Mouse (Mus musculus) urinary bladder, adult 18-20 months (tissue): ENCODE data around the gene Cacna1b.

Experiments used
- DNase-seq, 2 experiments: peaks; one replicate each; pipeline ENCODE4 v3.0.0; 2022; ENCODE audit warnings: low spot score in 2 of 2, mixed read lengths in 2 of 2

Gene Cacna1b

DNA sequence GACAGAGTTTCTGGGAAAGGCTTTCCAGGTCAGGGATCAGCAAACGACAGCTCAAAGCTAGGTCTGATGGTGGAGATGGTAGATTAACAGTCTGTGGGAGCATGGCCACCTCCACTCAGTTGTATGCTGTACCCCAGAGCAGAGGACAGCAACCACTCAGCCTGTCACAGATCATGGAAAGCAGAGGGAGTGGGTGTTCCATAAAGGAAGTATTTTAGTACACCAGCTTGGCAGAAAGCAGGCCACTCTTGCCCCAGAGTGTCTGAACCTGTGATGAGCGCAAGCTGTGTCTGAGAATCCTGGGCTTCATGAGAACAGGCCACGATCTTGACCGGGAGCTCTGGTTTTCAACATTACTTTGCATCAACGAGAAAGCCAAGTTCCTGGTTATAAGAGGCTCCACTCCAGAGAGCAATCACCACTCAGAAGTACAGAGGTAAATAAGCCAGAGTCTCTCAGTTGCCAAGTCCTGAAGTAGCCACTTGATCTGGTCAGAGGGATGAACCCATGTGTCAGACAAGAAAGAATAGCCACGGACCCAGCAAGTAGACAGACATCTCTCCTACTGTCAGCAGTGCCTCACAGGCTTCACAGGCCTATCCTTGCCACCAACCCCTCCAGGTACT is 103.7 kb downstream of the Cacna1b start:
- no peak for DNase-seq

GRCm38 (mm10) chr2:24648503-24648902 is 114.4 kb downstream of the Cacna1b start:
- DNase-seq: no peak

DNA sequence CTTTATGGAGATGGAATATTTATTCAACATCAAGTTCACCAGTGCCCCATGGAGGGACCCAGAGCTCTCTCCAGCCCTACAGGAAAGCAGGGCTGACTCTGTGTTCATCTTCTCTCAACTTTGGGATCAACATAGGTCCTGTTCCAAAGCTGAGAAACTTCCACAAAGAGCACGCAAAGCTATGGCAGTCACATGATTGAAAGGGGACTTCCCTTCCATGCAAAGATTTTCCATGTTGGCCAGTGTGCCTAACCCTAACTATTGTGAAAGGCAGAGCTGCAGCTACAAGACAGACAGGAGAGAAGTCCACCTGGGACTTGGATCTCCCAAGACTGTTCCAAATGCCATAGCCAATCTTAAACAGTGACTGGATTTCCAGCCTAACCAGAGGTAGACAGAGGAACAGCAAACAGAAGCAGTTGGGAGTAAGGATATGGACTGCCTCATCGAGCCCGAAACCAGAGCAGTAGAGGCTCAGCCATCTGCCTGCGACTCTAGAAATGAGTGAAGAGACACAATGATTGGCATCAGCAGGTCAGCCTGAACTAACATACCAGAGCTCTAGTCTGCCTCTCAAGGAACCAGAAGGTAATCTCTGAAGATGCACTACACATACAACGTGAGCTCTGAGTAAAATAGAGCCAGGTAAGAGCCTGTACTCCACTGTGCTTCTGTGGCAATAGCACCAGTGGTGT is 116.4 kb downstream of the Cacna1b start:
- DNase-seq: no peak

DNA sequence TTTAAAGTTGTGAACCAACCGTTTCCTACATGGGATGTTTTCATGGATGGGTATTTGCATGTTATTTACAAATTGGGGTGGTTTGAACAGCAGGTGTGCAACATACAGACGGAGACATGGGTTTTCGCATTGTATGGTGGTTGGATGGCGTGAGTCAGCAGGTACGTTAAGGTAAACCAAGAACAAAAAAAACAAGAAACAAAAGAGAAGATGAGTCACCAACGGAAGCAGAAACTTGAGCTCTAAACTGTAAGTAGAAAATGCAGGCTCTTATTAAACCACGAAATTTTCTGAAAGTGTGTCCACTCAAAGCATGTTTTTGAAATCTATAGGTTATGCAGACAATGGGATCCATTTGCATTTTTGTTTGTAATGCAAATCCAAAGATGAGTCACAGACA is 120.1 kb downstream of the Cacna1b start:
- no peak for DNase-seq

DNA sequence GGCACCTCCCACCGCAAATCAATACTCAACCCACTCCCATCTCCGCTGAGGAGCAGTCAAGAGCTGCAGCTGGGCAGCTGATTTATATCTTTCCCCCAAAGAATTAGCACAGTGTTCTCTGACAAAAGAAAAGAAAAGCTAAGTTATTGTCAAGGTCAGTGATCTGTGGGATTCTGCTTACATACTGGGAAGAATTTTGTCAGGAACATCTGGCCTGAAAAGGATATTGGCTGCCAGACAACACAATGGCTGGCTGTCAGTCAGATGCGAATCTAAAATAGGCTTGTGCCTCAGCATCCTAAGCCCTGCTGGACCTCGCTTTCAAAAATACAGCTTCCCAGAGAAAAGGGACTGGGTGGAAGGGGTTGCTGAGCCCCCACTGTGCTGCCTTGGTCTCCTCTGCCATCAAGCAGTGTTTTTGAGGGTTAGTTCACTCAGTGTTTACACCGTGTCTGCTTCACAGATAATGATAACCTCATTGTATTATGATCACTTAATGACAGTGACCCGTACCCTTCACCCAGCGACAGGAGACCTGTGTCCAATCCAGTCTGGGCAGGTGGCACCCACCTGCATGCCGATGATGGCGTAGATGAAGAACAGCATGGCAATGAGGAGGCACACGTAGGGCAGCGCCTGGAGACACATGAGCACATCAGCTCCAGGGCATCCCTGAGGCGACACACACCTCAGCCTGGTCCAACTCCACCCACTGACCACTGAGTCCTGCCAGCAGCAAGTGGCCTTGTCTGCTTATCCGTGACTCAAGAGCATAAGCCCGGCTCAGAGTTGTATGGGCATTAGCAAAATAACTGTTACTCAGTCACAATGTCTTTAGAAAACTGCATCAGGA is 124.6 kb downstream of the Cacna1b start:
- no peak for DNase-seq

- DNase-seq: no peak
These were observed 129.3 kb downstream of the Cacna1b start for GRCm38 (mm10) chr2:24633645-24634044.

GRCm38 (mm10) chr2:24617141-24617540 is 145.8 kb downstream of the Cacna1b start:
- DNase-seq: no peak

DNA sequence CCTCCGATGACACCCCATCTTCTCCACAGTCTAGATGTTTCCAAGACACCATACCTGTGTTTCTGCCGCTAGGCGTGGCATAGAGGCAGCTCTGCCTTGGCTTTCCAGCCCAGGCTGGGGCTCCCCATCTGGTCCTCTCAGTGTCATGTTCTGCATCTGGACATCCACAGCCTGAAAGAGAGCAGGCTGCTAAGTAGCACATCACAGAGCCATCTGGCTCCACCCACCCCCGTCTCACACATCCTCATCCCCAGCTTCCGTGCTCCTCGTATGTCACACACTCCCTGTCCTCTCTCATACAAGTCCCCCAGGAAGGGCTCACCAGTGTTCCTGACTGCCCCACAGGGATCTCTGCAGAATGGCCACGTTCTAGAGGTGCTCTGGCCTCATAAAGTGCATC is 153.2 kb downstream of the Cacna1b start:
- no peak for DNase-seq

GRCm38 (mm10) chr2:24608765-24609138 is 154.2 kb downstream of the Cacna1b start:
- DNase-seq: no peak

- no peak for DNase-seq
These were observed 154.8 kb downstream of the Cacna1b start for GRCm38 (mm10) chr2:24607905-24608764.

DNA sequence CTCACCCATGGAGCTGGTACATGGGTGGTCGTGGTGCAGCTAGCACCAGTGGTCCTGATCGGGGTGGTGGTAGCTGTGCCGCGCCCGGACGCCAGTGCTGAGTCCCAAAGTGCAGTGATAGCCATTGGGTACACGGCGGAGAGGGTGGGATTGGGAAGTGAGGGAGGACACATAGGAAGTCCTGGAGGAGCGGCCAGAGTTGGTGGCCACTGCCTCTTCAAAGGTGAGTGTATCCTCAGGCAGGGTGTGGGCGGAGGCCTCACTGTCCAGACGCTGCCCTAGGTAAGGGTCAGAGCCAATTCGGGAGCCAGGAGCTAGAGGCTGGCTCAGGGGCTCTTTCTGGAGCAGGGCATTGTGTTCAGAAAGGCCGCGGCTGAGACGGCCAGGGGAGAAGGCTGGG is 156.4 kb downstream of the Cacna1b start:
- no peak for DNase-seq

DNA sequence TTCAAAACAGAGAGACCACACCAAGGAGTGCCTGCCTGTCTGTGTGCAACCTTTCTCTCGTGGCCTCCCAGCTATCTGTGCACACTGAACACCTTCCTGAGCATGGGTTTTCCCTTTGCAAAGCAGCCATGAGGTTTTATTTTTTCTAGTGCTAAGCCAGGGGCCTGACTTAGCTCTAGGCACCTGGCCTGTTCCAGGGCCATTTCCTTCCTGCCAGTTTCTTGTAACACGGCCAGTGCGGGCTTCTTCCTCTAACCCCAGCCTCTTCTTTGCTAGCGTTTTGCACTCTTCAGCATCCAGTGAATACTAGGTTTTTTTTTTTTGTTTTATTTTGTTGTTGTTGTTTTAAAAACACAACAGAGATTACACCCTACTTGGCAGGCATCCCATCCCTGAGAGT is 157.9 kb downstream of the Cacna1b start:
- DNase-seq: no peak

GRCm38 (mm10) chr2:24589426-24589825 is 173.5 kb downstream of the Cacna1b start:
- no peak for DNase-seq

GRCm38 (mm10) chr2:24587999-24588398 is 175.0 kb downstream of the Cacna1b start:
- no peak for DNase-seq

DNA sequence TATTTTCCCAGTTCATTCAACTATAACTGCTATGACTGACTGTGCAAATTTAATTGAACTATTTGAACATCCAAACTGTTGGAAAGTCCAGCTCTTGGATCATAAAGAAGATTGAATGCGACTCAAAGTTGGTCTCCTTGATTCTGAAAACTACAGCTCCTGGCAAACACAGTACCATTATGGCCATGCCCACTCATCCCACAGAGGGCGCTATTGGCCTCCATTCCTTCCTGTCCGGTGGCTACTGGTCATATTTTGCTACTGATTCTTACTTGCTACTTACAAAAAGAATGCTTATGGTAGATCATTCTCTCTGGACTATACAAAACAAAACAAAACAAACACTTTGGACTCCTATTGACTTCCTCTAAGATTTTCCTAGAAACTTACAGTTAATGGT is 188.3 kb downstream of the Cacna1b start:
- no peak for DNase-seq

- DNase-seq: no peak
These were observed 192.0 kb downstream of the Cacna1b start for GRCm38 (mm10) chr2:24570917-24571316.

GRCm38 (mm10) chr2:24568555-24568954 is 194.4 kb downstream of the Cacna1b start:
- no peak for DNase-seq

- DNase-seq: peak; percentile 62 to 77
These were observed 200.2 kb downstream of the Cacna1b start for GRCm38 (mm10) chr2:24562547-24563290.

- DNase-seq: no peak
These were observed 201.0 kb downstream of the Cacna1b start for GRCm38 (mm10) chr2:24561946-24562345.

GRCm38 (mm10) chr2:24560201-24560600 is 202.8 kb downstream of the Cacna1b start:
- no peak for DNase-seq

DNA sequence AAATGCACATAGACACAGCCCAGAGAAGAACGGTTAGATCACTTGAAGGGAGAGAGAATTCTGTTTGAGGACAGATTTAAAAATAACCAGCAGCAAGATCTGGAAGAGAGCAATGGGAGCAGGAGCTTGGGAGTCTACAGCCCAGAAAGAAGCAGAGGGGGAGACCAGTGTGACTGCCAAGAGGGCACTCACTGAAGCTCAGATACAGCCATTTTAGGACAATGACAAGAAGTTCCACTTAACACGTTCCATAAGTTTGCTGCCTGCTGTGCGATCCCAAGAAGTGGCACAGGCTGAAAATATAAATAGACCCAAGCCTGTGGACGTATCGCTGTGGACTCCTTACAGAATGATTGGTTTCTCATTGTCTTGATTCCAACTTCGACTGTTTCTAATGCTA is 206.6 kb downstream of the Cacna1b start:
- DNase-seq: no peak
